Mouse (Mus musculus) heart, embryonic 13.5 days (tissue): ENCODE results near the gene Snd1. TPM values are rescaled to one million over a fixed set of nuclear protein-coding genes. Genes with fewer than 3 reads are reported as not detected.

ENCODE experiments used
- ATAC-seq: fragments of 200-750 bp; cut with Nextera tagmentation; 2 replicates; pipeline ENCODE4 v1.8.0; 2017; ENCODE audit warnings: moderate TSS enrichment; ENCODE audit not compliant: insufficient number of reproducible peaks, low FRiP score, low TSS enrichment; ENCODE audit errors: extremely low read depth
- H3K27ac ChIP-seq: fragments of 300-500 bp; sonication (generic); replicated peaks from 2 replicates; pipeline ENCODE4 v1.5.1; 2015; ENCODE audit warnings: moderate library complexity, mild to moderate bottlenecking, inconsistent platforms
- H3K27me3 ChIP-seq: fragments of 300-500 bp; sonication (generic); replicated peaks from 2 replicates; pipeline ENCODE4 v1.6.1; 2015; ENCODE audit warnings: mild to moderate bottlenecking, inconsistent platforms
- H3K36me3 ChIP-seq: fragments of 300-500 bp; sonication (generic); 2 replicates; pipeline ENCODE4 v1.6.1; 2015; ENCODE audit warnings: mild to moderate bottlenecking, inconsistent platforms
- H3K4me1 ChIP-seq: fragments of 300-500 bp; sonication (generic); 2 replicates; pipeline ENCODE4 v1.6.1; 2015; ENCODE audit warnings: inconsistent platforms
- H3K4me2 ChIP-seq: fragments of 300-500 bp; sonication (generic); 2 replicates; pipeline ENCODE4 v1.6.1; 2015; ENCODE audit warnings: inconsistent platforms, mild to moderate bottlenecking, moderate library complexity
- H3K4me3 ChIP-seq: fragments of 300-500 bp; sonication (generic); 2 replicates; pipeline ENCODE4 v1.5.1; 2015; ENCODE audit warnings: moderate library complexity, mild to moderate bottlenecking, inconsistent platforms
- H3K9ac ChIP-seq: fragments of 300-500 bp; sonication (generic); 2 replicates; pipeline ENCODE4 v1.6.1; 2015; ENCODE audit warnings: inconsistent platforms, mild to moderate bottlenecking, moderate library complexity
- H3K9me3 ChIP-seq: fragments of 300-500 bp; sonication (generic); 2 replicates; pipeline ENCODE4 v1.6.1; 2016; ENCODE audit warnings: inconsistent platforms
- WGBS: fragments of 180-500 bp; shearing (Covaris S2); methylation state at CpG from one replicate; pipeline ENCODE4 v1.1.7; 2015; ENCODE audit warnings: mixed read lengths; 5-methylcytosine and 5-hydroxymethylcytosine counted together
- polyA plus RNA-seq: library from polyadenylated mRNA; unstranded; fragments of >200 nt; fragmentation: Nextera tagmentation; extraction: Ambion mirVana; gene quantifications from 2 replicates; pipeline ENCODE4 v1.2.1, GENCODE M21; 2015

Gene Snd1
- polyA plus RNA-seq, 1 experiment from 2014 or later = 78.5 TPM

DNA sequence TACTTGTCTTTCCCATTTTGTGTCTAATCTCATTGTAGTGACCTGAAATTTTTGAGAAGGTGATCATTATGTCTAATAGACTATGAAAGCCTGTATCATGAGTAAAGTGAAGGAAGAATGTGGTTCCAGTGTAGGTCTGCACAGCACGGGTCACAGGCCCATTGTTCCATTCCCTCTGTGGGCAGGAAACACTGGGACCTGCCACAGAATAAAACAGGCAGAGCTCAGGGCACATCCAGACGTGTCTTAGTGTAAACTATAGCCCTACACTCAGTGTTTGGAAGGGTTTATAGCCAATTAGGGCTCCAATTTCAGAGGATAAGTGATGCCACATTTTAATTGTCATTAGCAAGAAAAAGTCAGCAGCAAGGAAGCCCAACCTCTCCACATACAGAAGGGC is 386.0 kb downstream of the Snd1 start:
- Histone ChIP-seq H3K9ac (no peak overlapping the region), H3K4me2 (no peak overlapping the region), H3K4me1 (peaks cover 50% of the 10 kb centered on the region), H3K27me3 (no peaks in the 10 kb centered on the region), H3K9me3 (no peaks in the 10 kb centered on the region), H3K36me3 (no peaks in the 10 kb centered on the region), H3K4me3 (no peak overlapping the region), H3K27ac (no peak overlapping the region)
- WGBS = 54% methylated on average over 2 of the region's 2 CpGs
- no peak for ATAC-seq

DNA sequence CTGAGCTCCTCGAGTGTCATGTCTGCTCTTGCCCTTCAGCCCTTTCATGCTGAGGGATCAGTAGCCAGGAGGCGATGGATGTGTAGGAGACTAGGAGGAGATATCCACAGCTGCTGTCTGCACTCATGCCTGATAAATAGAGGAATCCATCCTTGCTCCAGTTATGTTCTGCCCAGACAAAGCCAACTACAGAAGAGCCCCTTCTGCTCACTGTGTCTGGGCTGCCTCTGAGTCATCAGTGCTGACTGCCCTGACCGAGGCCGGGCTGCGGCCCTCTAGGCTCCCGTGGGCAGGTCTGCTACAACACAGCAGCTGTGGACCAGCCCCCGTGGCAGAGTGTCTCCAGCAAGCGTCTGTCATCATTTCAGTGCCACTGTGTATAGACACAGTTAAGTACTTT is 387.4 kb downstream of the Snd1 start:
- no peak overlapping the region for H3K27ac ChIP-seq
- H3K27me3 ChIP-seq = no peaks in the 10 kb centered on the region
- no peaks in the 10 kb centered on the region for H3K36me3 ChIP-seq
- no peak overlapping the region for H3K4me3 ChIP-seq
- H3K4me2 ChIP-seq = no peak overlapping the region
- H3K9me3 ChIP-seq = no peaks in the 10 kb centered on the region
- ATAC-seq = no peak
- WGBS = 38% methylated on average over 8 of the region's 8 CpGs
- H3K9ac ChIP-seq = no peak overlapping the region
- H3K4me1 ChIP-seq = peaks cover 46% of the 10 kb centered on the region

DNA sequence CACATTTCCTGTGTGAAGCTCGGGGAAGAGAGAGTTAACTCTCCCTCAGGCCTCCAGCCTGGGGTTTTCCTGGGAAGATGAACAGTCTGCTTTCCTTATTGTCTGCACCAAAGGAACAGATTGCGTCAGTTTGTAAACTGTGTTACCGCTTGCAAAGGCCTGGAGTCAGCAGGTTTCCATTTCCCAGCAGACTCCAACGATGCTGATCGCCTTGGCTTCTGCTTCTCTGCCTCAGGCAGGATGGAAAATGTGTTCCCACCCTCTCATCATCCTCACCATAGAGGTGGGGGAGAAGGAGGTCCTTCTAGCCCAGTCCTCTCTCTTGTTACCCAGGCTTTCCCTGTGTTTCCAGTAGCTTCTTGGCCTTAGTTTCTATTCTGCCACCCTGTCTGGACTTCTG is 389.7 kb downstream of the Snd1 start:
- H3K27me3 ChIP-seq = no peaks in the 10 kb centered on the region
- no peaks in the 10 kb centered on the region for H3K36me3 ChIP-seq
- peaks cover 38% of the 10 kb centered on the region for H3K4me1 ChIP-seq
- ATAC-seq = no peak
- no peak overlapping the region for H3K4me2 ChIP-seq
- no peak overlapping the region for H3K9ac ChIP-seq
- no peak overlapping the region for H3K4me3 ChIP-seq
- peak overlapping the region; percentile 13; the same call in 1 of the 2 replicates for H3K27ac ChIP-seq
- 56% methylated on average over 5 of the region's 5 CpGs for WGBS
- no peaks in the 10 kb centered on the region for H3K9me3 ChIP-seq

DNA sequence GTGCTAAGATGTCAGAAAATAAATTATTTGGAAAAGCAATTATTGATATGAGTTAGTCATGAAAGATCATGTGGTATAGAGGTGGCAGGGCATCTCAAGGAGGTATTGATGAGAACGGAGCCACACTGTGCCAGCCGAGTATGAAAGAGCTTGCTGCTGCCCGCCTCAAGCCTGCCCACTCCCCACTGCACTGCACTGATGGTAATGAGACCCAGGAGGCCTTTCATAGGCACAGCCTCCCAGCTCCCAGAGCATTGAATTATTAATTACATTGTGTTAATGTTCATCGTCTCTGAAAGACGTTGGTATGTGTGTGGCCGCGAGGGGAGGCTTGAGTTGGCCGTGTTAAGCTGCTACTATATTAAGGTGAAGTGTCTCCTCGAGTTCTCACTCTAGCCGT is 390.2 kb downstream of the Snd1 start:
- no peaks in the 10 kb centered on the region for H3K27me3 ChIP-seq
- ATAC-seq = no peak
- H3K4me1 ChIP-seq = peaks cover 38% of the 10 kb centered on the region
- H3K9ac ChIP-seq = no peak overlapping the region
- H3K4me2 ChIP-seq = no peak overlapping the region
- H3K4me3 ChIP-seq = no peak overlapping the region
- WGBS = 79% methylated on average over 10 of the region's 10 CpGs
- peak overlapping the region; percentile 13; the same call in 1 of the 2 replicates for H3K27ac ChIP-seq
- no peaks in the 10 kb centered on the region for H3K36me3 ChIP-seq
- H3K9me3 ChIP-seq = no peaks in the 10 kb centered on the region

DNA sequence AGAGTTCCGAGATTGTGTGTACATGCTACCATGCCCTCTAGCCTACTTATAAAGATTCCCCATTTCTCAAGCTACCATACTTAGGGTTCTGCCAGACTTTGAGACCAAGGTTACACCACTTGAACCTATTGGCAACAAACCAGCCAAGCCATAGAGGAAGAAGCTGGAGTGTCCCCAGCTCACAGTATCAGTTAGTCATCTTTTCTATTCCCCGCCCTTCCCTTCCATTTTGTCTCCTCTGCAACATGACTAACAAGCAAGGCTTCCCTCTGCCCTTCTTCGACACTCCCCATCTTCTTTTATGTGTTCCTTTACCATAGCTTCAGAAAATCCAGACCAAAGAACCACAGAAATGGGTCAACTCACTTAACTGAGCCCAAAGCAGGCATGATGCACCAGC is 391.3 kb downstream of the Snd1 start:
- 93% methylated on average over 3 of the region's 3 CpGs for WGBS
- H3K4me2 ChIP-seq = no peak overlapping the region
- no peaks in the 10 kb centered on the region for H3K27me3 ChIP-seq
- ATAC-seq = no peak
- no peaks in the 10 kb centered on the region for H3K36me3 ChIP-seq
- H3K9me3 ChIP-seq = no peaks in the 10 kb centered on the region
- H3K9ac ChIP-seq = no peak overlapping the region
- H3K4me3 ChIP-seq = no peak overlapping the region
- no peak overlapping the region for H3K27ac ChIP-seq
- peaks cover 35% of the 10 kb centered on the region for H3K4me1 ChIP-seq

DNA sequence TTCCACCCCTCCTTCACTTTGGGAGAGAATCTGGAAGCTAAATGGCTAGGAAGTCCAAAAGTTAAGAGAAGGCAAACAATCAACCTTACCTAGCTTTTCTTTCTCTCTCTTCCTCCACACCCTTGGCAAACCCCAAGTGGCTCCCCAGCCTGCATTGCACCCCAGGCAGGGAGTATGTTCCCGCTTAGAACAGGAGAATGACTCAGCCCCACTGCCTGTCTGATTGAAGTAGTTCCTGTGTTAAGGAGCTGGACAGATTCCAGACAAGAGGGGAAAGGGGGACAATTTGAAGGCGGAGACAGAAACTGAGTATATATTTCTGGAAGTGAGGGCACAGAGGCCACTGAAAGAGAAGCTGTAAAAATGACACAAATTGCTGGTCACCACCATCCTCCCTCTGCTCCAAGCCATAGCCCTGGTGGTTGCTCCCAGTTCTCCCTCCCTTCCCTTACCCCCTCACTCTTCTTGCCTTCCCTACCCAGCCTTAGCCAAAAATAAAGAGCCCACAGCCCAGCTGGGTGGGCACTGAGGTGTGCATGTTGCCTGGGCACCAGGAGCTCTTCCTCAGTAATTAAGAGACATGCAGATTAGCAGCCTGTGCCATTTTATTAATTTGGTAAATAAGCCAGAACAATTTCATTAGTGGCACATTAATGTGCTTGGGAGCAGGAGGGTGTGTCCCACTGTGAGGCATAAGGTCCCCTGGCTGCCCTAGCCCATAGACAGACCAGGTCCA is 392.7 kb downstream of the Snd1 start:
- H3K9me3 ChIP-seq = no peaks in the 10 kb centered on the region
- ATAC-seq = no peak
- 36% methylated on average over 2 of the region's 2 CpGs for WGBS

DNA sequence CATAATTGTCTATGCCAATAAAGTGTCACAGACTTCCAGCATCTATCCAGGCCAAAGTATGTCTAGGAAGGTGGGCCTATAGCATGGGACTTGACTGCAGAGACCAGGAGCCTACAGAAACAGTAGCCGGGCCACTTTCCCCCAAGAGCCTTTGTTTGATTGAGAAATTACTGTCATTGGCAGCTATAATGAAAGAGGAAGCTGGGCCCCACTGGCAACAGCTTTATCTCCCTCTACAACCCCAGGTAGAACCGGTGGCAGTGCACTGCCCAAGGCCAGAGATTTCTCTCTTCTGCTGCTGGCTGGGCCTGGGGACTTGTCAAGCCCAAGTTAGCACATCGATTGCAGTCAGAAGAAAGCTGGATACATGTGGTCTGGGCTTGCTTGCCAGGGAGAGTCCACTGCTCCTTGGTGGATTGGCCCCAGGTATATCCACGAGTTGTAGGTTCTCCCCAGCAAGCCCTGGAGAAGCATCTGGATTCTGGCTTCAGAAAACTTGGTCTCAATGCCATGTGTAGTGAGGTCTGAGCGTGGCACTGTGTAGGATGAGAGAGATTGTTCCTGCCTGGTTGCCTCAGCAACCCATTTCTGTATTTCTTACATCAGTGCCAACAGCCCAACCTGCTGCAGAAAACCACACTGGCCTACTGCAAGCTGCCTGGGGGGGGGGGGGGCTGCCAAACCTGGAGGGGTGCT is 396.9 kb downstream of the Snd1 start:
- Histone ChIP-seq H3K4me3 (no peak overlapping the region), H3K27me3 (0 out of 2 replicates have a peak, but pooled peaks cover 7% of the 10 kb centered on the region), H3K4me1 (peaks cover 13% of the 10 kb centered on the region), H3K27ac (no peak overlapping the region), H3K36me3 (peaks cover 28% of the 10 kb centered on the region), H3K9me3 (no peaks in the 10 kb centered on the region), H3K4me2 (no peak overlapping the region), H3K9ac (no peak overlapping the region)
- no peak for ATAC-seq
- WGBS = 72% methylated on average over 5 of the region's 5 CpGs

More for the DNA sequence above, 392.7 kb downstream of the Snd1 start:
- Histone ChIP-seq H3K4me3 (no peak overlapping the region), H3K27ac (no peak overlapping the region), H3K4me2 (no peak overlapping the region), H3K27me3 (no peaks in the 10 kb centered on the region), H3K36me3 (no peaks in the 10 kb centered on the region), H3K4me1 (peaks cover 29% of the 10 kb centered on the region), H3K9ac (peak overlapping the region; percentile 24; the same call in 1 of the 2 replicates)

DNA sequence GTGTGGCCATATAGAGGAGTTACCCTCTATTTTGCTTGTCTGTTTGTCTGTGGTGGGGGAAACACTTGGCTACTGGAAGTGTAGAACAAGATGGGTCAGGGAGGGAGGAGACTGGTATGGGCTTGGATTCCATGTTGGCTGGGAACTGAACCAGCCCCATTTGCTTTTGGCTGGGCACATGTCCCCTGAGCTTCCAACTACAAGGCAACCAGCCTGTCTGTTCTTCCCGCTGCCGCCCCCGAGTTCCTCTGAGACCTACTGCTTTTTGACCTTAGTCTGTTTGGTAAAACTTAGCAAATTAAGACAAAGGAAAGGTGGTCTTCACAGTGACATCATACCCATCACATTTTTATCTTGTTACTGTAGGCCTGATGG is 397.5 kb downstream of the Snd1 start:
- 0 out of 2 replicates have a peak, but pooled peaks cover 7% of the 10 kb centered on the region for H3K27me3 ChIP-seq
- H3K9ac ChIP-seq = no peak overlapping the region
- WGBS = 86% methylated on average over 3 of the region's 3 CpGs
- ATAC-seq = no peak
- H3K27ac ChIP-seq = no peak overlapping the region
- H3K4me2 ChIP-seq = no peak overlapping the region
- peaks cover 31% of the 10 kb centered on the region for H3K36me3 ChIP-seq
- no peak overlapping the region for H3K4me3 ChIP-seq
- no peaks in the 10 kb centered on the region for H3K9me3 ChIP-seq
- H3K4me1 ChIP-seq = peaks cover 8% of the 10 kb centered on the region

DNA sequence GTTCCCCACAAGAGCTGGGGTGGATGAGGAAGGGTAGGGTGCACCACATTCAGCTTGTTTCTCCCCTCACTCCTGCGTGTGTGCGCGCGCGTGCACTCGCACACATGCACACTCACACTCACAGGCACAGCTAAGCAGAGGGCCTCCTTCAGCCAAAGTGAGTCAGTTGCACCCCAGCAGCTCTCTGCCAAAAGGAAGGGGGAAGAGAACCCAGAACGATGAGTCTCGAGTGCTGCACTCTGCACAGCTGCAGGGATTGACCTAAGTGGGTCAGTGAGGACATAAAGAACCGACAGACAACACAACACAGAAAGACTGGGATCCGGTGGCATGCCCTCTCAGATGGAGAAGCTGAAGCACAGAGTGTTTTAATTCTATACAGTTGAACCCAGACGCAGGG is 399.1 kb downstream of the Snd1 start:
- Histone ChIP-seq H3K36me3 (peaks cover 31% of the 10 kb centered on the region), H3K4me3 (no peak overlapping the region), H3K9me3 (no peaks in the 10 kb centered on the region), H3K9ac (no peak overlapping the region), H3K4me2 (no peak overlapping the region), H3K4me1 (peaks cover 17% of the 10 kb centered on the region), H3K27me3 (0 out of 2 replicates have a peak, but pooled peaks cover 7% of the 10 kb centered on the region), H3K27ac (no peak overlapping the region)
- no peak for ATAC-seq
- 89% methylated on average over 11 of the region's 11 CpGs for WGBS

DNA sequence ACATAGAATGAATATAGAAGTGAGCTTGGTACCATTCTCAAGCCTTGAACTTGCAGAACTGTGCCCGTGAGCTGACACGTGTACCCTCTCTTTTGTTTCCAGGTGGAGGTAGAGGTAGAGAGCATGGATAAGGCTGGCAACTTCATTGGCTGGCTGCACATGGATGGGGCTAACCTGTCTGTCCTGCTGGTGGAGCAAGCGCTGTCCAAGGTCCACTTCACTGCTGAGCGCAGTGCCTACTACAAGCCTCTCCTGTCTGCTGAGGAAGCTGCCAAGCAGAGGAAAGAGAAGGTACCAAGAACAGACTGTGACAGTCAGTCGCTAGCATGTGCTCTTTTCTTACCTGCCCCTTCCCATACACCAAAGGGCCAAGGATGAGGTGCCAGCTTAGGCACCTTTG is 399.8 kb downstream of the Snd1 start:
- 0 out of 2 replicates have a peak, but pooled peaks cover 7% of the 10 kb centered on the region for H3K27me3 ChIP-seq
- H3K27ac ChIP-seq = no peak overlapping the region
- peaks cover 31% of the 10 kb centered on the region for H3K36me3 ChIP-seq
- WGBS = 88% methylated on average over 5 of the region's 5 CpGs
- peaks cover 24% of the 10 kb centered on the region for H3K4me1 ChIP-seq
- no peak overlapping the region for H3K4me2 ChIP-seq
- no peak overlapping the region for H3K9ac ChIP-seq
- no peaks in the 10 kb centered on the region for H3K9me3 ChIP-seq
- no peak overlapping the region for H3K4me3 ChIP-seq
- ATAC-seq = no peak

DNA sequence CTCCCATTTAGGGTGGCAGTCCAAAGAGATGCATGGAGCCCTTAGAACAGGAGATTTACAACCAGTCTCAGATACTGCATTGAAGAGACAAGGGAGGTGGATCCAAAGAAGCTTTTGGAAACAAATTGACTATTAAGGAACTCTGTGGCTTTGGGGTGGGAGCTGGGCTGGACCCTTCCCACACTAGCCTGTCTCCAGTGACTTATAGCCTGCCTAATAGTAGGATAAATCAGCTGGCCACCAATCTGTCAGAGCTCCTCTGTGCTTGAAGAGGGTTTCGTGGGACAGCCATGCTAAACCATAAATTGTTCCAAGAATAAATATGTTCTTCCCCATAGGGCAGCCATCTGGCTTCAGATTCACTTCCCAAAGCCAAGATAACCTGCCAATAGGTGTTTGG is 400.4 kb downstream of the Snd1 start:
- H3K9me3 ChIP-seq = no peaks in the 10 kb centered on the region
- no peak overlapping the region for H3K9ac ChIP-seq
- 94% methylated on average over 1 of the region's 1 CpGs for WGBS
- H3K27ac ChIP-seq = no peak overlapping the region
- 0 out of 2 replicates have a peak, but pooled peaks cover 7% of the 10 kb centered on the region for H3K27me3 ChIP-seq
- H3K4me3 ChIP-seq = no peak overlapping the region
- peaks cover 30% of the 10 kb centered on the region for H3K4me1 ChIP-seq
- H3K36me3 ChIP-seq = peaks cover 36% of the 10 kb centered on the region
- no peak for ATAC-seq
- no peak overlapping the region for H3K4me2 ChIP-seq
